Mouse (Mus musculus) neural tube, embryonic 15.5 days (tissue): Measurements from ENCODE around the gene Ddx19b. TPM values are rescaled to one million over a fixed set of nuclear protein-coding genes. Genes with fewer than 3 reads are reported as not detected.

Experiments
- ATAC-seq: fragments of 200-750 bp; cut with Nextera tagmentation; 2 replicates; pipeline ENCODE4 v1.8.0; 2017; ENCODE audit warnings: mild to moderate bottlenecking, moderate TSS enrichment, moderate library complexity; ENCODE audit not compliant: low FRiP score
- H3K27ac ChIP-seq: fragments of 300-500 bp; sonication (generic); replicated peaks from 2 replicates; pipeline ENCODE4 v1.5.1; 2015; ENCODE audit warnings: mild to moderate bottlenecking, inconsistent platforms
- H3K27me3 ChIP-seq: fragments of 300-500 bp; sonication (generic); replicated peaks from 2 replicates; pipeline ENCODE4 v1.6.1; 2015; ENCODE audit warnings: inconsistent platforms
- H3K36me3 ChIP-seq: fragments of 300-500 bp; sonication (generic); 2 replicates; pipeline ENCODE4 v1.6.1; 2015; ENCODE audit warnings: inconsistent platforms
- H3K4me1 ChIP-seq: fragments of 300-500 bp; sonication (generic); 2 replicates; pipeline ENCODE4 v1.6.1; 2015; ENCODE audit warnings: inconsistent platforms
- H3K4me2 ChIP-seq: fragments of 300-500 bp; sonication (generic); 2 replicates; pipeline ENCODE4 v1.6.1; 2015; ENCODE audit warnings: inconsistent platforms, mild to moderate bottlenecking, moderate library complexity
- H3K4me3 ChIP-seq: fragments of 300-500 bp; sonication (generic); replicated peaks from 2 replicates; pipeline ENCODE4 v1.5.1; 2015; ENCODE audit warnings: mild to moderate bottlenecking, inconsistent platforms
- H3K9ac ChIP-seq: fragments of 300-500 bp; sonication (generic); replicated peaks from 2 replicates; pipeline ENCODE4 v1.6.1; 2015; ENCODE audit warnings: mild to moderate bottlenecking, inconsistent platforms
- H3K9me3 ChIP-seq: fragments of 300-500 bp; sonication (generic); replicated peaks from 2 replicates; pipeline ENCODE4 v1.6.1; 2016; ENCODE audit warnings: inconsistent platforms
- WGBS: fragments of 180-500 bp; shearing (Covaris S2); methylation state at CpG from one replicate; pipeline ENCODE4 v1.1.7; 2015; ENCODE audit warnings: mixed read lengths; 5-methylcytosine and 5-hydroxymethylcytosine counted together
- polyA plus RNA-seq: library from polyadenylated mRNA; unstranded; fragments of >200 nt; fragmentation: Nextera tagmentation; extraction: Ambion mirVana; gene quantifications from 2 replicates; pipeline ENCODE4 v1.2.1, GENCODE M21; 2015

Gene Ddx19b
- polyA plus RNA-seq, 1 experiment from 2014 or later = 6.0 TPM

DNA sequence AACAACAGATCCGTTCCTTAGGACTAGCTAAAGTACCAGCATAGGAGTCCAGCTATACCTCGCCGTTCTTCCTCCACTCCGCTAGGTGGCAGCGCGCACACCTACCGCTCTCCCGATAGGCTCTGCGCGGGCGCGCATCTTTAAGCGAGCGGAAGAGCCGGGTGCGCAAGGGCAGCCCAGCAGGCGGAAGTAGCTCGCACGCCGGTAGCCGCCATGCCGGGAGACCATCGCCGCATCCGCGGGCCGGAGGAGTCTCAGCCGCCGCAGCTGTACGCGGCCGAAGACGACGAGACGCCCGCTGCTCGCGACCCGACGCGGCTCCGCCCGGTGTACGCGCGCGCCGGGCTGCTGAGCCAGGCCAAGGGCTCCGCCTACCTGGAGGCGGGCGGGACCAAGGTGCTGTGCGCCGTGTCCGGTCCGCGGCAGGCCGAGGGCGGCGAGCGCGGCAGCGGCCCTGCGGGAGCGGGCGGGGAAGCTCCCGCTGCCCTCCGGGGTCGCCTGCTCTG lies 24.7 kb upstream of the Ddx19b start, which contains the start of gene Exosc6:
Gene Exosc6, plus strand, starts transcription at position 182 of the 506 bp plus-strand sequence.
- H3K36me3 ChIP-seq = peaks cover 47% of the 10 kb centered on the region
- H3K4me2 ChIP-seq = peak within 1 kb of the TSS; percentile 99
- ATAC-seq = peak; percentile 94
- peak within 1 kb of the TSS; percentile 80 for H3K27ac ChIP-seq
- no peaks in the 10 kb centered on the region for H3K9me3 ChIP-seq
- H3K9ac ChIP-seq = peak within 1 kb of the TSS; percentile 83
- peaks cover 28% of the 10 kb centered on the region for H3K4me1 ChIP-seq
- WGBS = under 1% methylated on average over 68 of the region's 68 CpGs
- H3K27me3 ChIP-seq = no peaks in the 10 kb centered on the region
- H3K4me3 ChIP-seq = peak within 1 kb of the TSS; percentile 94

DNA sequence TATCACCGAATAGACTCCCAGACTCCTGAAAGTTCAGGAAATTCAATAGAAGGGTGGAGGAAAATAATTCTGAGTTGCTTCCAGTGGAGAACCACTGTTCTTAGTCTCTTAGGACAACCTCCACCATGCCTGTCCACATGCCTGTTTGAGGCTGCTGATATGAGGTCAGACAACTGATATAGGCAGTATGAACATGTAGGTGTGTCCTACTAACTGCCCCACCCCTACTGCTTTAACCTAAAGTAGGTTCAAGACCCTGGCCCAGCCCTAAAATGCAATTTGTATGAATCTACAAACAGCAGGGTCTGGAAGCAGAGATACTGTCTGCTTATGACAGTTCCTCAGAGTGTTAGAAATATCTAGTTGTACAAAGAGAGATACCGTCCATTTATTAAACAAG lies 24.1 kb upstream of the Ddx19b start:
- WGBS = 67% methylated on average over 2 of the region's 2 CpGs
- Histone ChIP-seq H3K36me3 (peaks cover 53% of the 10 kb centered on the region), H3K27ac (no peak overlapping the region)

DNA sequence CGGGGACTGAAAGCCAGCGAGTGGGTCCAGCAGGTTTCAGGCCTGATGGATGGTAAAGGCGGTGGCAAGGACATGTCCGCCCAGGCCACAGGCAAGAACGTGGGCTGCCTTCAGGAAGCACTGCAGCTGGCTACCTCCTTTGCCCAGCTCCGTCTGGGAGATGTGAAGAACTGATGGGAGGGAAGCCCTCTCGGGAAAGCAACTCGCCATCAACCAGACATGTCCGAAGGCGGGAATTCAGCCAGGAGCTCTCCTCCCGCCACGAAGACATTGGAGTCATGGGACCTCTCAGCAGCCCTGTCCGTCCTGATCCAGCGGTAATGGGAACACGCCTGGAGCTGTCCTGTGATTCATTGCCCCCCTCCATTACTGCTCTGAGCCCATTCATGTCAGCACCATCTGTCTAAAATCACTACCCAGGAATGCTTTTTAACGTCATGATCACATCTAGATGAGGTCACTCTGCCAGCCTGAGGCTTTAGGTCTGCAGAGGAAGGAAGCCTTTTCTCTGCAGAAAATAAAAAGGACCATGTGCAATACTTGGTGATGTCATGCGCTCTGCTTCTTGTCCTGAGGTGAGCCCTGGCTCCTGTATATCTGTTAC lies 23.6 kb upstream of the Ddx19b start:
- Histone ChIP-seq H3K4me2 (no peak overlapping the region), H3K4me3 (no peak overlapping the region), H3K36me3 (peaks cover 58% of the 10 kb centered on the region), H3K9me3 (no peaks in the 10 kb centered on the region), H3K27ac (no peak overlapping the region), H3K27me3 (no peaks in the 10 kb centered on the region), H3K9ac (no peak overlapping the region), H3K4me1 (peaks cover 17% of the 10 kb centered on the region)
- no peak for ATAC-seq
- 91% methylated on average over 17 of the region's 17 CpGs for WGBS

More for the DNA sequence above, 24.1 kb upstream of the Ddx19b start:
- H3K27me3 ChIP-seq = no peaks in the 10 kb centered on the region
- H3K4me3 ChIP-seq = no peak overlapping the region
- no peak overlapping the region for H3K9ac ChIP-seq
- H3K9me3 ChIP-seq = no peaks in the 10 kb centered on the region
- peaks cover 22% of the 10 kb centered on the region for H3K4me1 ChIP-seq
- ATAC-seq = peak; percentile 3; the same call in 1 of the 2 replicates
- H3K4me2 ChIP-seq = no peak overlapping the region

DNA sequence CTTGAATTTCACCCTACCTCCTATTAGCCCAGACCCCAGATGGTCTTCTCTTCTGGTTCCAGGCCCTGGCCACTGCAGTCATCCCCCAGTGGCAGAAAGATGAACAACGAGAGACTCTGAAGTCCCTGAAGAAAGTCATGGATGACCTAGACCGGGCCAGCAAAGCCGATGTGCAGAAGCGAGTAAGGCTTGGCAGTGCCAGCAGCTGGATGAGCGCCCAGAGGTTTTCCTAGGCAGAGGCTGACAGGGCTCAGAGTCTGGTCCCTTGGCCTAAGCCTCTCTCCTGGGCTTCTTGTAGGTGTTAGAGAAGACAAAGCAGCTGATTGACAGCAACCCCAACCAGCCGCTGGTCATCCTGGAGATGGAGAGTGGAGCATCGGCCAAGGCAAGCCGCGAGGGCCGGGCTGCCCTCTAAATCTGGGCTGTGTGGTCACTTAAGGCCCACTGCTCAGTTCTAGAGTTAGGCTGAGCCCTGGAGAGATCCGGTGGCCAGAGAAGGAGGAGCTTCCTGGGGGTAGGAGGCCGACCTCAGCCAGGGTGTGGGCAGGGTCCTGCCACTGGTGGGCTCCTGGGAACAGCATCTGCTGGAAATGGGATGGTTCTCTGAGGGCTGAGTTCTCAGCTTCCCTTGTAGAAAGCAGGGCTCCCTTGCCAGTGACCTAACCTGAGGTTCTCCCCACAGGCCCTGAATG lies 22.4 kb upstream of the Ddx19b start:
- no peak for ATAC-seq
- Histone ChIP-seq H3K27me3 (no peaks in the 10 kb centered on the region), H3K4me2 (no peak overlapping the region), H3K9me3 (no peaks in the 10 kb centered on the region), H3K27ac (no peak overlapping the region), H3K36me3 (peaks cover 69% of the 10 kb centered on the region), H3K4me3 (no peak overlapping the region), H3K9ac (no peak overlapping the region), H3K4me1 (peaks cover 16% of the 10 kb centered on the region)
- 96% methylated on average over 12 of the region's 12 CpGs for WGBS

DNA sequence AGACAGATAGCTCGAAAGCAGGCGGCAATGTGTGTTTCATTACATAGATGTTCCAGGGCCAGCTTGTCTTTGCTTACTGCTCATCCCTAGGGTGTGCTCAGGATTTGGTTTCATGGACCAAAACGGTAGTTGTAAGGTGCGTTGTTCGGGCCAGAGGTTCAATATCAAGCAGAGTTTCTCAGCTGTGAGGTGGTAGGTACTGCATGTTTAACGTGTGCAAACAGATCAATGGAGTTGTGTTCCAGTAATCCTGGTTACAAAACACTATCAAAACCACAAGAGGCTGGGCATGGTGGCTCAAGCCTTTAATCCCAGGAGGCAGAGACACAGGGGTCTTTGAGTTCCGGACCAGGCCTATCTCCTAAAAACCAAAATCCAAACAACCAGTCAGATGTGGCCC lies 17.6 kb upstream of the Ddx19b start:
- H3K9me3 ChIP-seq = no peaks in the 10 kb centered on the region
- no peaks in the 10 kb centered on the region for H3K4me1 ChIP-seq
- no peak overlapping the region for H3K4me3 ChIP-seq
- H3K27me3 ChIP-seq = no peaks in the 10 kb centered on the region
- H3K9ac ChIP-seq = no peak overlapping the region
- no peak overlapping the region for H3K27ac ChIP-seq
- 92% methylated on average over 7 of the region's 7 CpGs for WGBS
- ATAC-seq = no peak
- H3K4me2 ChIP-seq = no peak overlapping the region
- H3K36me3 ChIP-seq = peaks cover 98% of the 10 kb centered on the region

DNA sequence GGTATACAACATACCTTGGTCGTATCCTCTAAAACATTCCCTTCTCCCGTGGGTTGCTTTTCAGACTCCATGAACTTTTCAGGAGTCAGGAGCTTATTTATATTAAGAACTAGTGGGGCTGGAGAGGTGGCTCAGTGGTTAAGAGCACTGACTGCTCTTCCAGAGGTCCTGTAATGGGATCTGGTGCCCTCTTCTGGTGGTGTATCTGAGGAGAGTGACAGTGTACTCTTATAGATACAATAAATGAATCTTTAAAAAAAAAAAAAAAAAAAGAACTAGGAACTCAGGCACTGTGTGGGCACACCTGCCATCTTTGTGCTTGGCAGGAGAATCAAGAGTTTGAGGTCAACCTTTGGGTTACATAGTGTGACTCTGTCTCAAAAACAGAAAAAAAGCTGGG lies 17.1 kb upstream of the Ddx19b start:
- Histone ChIP-seq H3K27ac (no peak overlapping the region), H3K4me3 (no peak overlapping the region), H3K4me1 (no peaks in the 10 kb centered on the region), H3K9ac (no peak overlapping the region), H3K4me2 (no peak overlapping the region), H3K27me3 (no peaks in the 10 kb centered on the region), H3K36me3 (peaks cover 98% of the 10 kb centered on the region), H3K9me3 (no peaks in the 10 kb centered on the region)
- ATAC-seq = no peak
- 92% methylated on average over 2 of the region's 2 CpGs for whole genome bisulfite sequencing

DNA sequence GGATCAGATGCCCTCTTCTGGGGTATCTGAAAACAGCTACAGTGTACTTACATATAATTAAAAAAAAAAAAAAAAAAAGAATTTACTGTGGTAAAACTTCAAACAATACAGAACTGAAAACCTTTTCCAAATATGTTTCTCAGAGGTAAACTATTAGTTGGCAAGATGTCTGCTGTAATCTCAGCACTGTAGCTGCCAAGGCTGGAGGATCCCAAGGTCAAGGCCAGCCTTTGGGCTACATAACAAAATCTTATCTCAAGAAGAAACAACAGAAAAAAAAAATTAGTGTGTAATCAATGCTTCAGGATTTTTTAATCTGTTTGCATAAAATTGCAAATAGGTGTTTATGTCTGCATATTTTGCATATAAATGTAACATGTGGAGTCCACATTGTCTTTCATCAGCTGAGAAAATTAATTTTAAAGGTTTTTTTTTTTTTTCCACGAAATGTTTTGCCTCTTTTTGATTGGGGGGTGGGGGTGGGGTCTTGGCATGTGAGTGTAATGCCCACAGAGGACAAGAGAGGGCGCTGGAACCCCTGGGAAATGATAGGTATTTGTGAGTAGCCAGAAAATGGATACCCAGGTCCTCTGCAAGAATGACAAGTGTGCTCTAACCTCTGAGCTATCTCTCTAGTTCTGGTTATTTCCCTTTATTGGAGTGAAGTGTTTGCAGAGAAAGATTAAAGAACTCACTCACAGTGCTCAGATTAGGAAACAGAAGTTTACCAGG lies 12.6 kb upstream of the Ddx19b start:
- Histone ChIP-seq H3K27me3 (no peaks in the 10 kb centered on the region), H3K9me3 (no peaks in the 10 kb centered on the region), H3K4me2 (no peak overlapping the region), H3K4me3 (no peak overlapping the region), H3K9ac (no peak overlapping the region), H3K27ac (no peak overlapping the region), H3K4me1 (no peaks in the 10 kb centered on the region), H3K36me3 (peaks cover 96% of the 10 kb centered on the region)
- WGBS = 48% methylated on average over 2 of the region's 2 CpGs
- ATAC-seq = no peak

DNA sequence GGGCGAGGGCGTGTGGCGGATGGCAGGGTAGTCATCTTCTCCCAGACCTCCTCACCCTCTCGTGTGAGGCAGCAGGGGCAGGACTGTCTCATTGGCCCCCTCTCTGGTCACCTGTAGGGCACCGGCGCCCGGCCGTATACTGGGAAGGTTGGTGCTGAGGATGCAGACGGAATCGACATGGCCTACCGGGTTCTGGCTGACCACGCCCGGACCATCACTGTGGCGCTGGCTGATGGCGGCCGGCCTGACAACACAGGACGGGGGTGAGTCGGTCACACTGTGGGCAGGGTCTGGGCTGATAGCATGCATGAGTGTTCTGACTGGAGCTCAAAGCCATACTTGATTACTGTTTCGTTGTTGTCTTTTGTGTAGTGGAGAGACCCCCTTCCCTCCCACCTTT lies 11.0 kb upstream of the Ddx19b start:
- Histone ChIP-seq H3K4me3 (no peak overlapping the region), H3K4me1 (no peaks in the 10 kb centered on the region), H3K27me3 (no peaks in the 10 kb centered on the region), H3K36me3 (peaks cover 96% of the 10 kb centered on the region), H3K27ac (no peak overlapping the region), H3K9ac (no peak overlapping the region), H3K9me3 (no peaks in the 10 kb centered on the region), H3K4me2 (no peak overlapping the region)
- 96% methylated on average over 19 of the region's 19 CpGs for WGBS
- ATAC-seq = no peak

DNA sequence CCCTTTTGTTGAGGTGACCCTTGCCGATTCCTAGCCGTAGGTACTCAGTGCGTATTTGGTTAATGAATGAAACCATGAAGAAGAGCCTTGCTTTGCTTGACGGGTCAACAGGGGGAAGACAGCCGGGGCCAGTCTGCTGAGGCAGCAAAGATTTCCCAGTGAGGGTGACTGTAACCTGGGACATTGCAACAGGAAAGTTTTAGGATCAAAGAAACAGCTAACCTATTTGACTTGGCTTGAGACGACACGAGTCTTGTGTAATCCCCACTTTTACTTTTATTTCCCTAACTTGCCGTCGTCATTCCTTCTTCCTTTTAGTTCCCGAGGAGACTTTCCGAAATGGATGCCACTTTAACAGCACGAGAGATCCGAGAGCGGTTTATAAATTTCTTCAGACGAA lies 5.0 kb upstream of the Ddx19b start:
- Histone ChIP-seq H3K27me3 (0 out of 2 replicates have a peak, but pooled peaks cover under 1% of the 10 kb centered on the region), H3K9ac (no peak overlapping the region), H3K36me3 (peaks cover 46% of the 10 kb centered on the region), H3K9me3 (no peaks in the 10 kb centered on the region), H3K4me2 (no peak overlapping the region), H3K4me1 (peaks cover 25% of the 10 kb centered on the region), H3K27ac (no peak overlapping the region), H3K4me3 (no peak overlapping the region)
- WGBS = 93% methylated on average over 15 of the region's 15 CpGs
- no peak for ATAC-seq

DNA sequence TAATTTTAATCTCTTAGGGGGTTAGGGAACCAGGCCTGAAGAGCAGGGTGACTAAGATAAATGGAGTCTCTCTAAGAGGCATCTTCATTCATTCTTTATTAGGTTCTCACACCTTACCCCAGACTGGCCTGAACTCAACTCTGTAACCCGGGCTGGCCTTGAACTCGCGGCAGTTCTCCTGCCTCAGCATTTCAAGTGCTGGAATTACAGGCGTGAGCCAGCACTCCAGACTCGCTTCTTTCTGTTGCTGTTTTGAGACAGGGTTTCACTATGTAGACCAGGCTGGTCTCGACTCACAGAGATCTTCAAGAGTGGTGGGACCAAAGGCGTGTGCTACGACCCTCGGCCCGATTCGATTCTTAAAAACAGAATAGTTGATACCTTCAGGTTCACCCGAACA lies 2.7 kb upstream of the Ddx19b start:
- H3K9me3 ChIP-seq = no peaks in the 10 kb centered on the region
- H3K27ac ChIP-seq = peak overlapping the region; percentile 85
- WGBS = 18% methylated on average over 12 of the region's 12 CpGs
- H3K4me1 ChIP-seq = peaks cover 25% of the 10 kb centered on the region
- peaks cover 10% of the 10 kb centered on the region; the same call in 1 of the 2 replicates for H3K27me3 ChIP-seq
- peak overlapping the region; percentile 66 for H3K4me2 ChIP-seq
- H3K4me3 ChIP-seq = peak overlapping the region; percentile 73
- peaks cover 25% of the 10 kb centered on the region for H3K36me3 ChIP-seq
- H3K9ac ChIP-seq = peak overlapping the region; percentile 76
- peak; percentile 3; the same call in 1 of the 2 replicates for ATAC-seq

DNA sequence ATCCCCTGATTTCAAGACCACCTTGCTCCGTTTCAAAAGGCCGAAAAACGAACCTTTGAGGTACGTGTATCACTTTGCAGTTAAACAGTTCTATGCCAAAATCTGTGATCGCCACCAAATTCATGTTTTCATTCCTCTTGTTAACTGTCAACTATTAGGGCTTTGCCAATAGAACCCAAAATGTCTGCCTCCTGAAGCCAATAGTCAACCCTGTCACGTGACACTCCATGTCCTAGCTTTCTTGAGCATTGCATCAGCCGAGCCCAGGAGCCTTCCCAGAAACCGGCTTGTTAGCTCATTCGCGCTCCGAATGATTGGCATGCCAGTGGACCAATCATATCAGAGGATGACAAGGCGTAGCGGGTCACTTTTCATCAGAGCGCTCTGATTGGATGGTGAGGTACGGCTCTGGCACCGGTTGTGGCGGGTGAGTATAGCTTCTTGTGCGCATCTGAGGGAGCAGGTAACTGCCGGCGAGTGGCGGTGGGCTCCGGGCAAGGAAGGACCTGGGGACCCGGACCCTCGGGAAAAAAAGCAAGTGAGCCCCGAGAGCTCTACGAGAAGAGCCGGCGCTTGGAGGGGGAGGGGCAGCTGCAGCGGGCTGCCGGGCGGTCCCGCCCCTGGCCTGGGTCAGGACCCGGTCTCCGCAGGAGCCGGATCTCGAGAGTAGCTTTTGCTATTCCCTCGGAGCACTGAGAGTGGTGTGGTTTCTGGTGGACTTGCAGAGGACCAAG lies 2.1 kb upstream of the Ddx19b start:
- H3K27ac ChIP-seq = peak overlapping the region; percentile 85
- H3K9ac ChIP-seq = peak overlapping the region; percentile 76
- peaks cover 25% of the 10 kb centered on the region for H3K4me1 ChIP-seq
- peaks cover 10% of the 10 kb centered on the region; the same call in 1 of the 2 replicates for H3K27me3 ChIP-seq
- ATAC-seq = peak; percentile 99
- 5% methylated on average over 37 of the region's 37 CpGs for WGBS
- H3K9me3 ChIP-seq = no peaks in the 10 kb centered on the region
- H3K4me3 ChIP-seq = peak overlapping the region; percentile 73
- H3K4me2 ChIP-seq = peak overlapping the region; percentile 66
- peaks cover 19% of the 10 kb centered on the region for H3K36me3 ChIP-seq
